Mouse (Mus musculus): Measurements from ENCODE around the gene Clstn3. TPM values are rescaled to one million over a fixed set of nuclear protein-coding genes. Genes with fewer than 3 reads are reported as not detected.
A peak's percentile ranks its signal among the peaks of the same experiment; 100 is the strongest.
"Not testable (repeated sequence)": the region's sequence is repeated elsewhere in the genome, so short reads cannot be mapped to it uniquely, and the experiment has no call there.

Clstn3 gene
- polyA plus RNA-seq, 1 experiment from 2014 or later: 0.87 TPM

- peak overlapping the region; percentile 95 for H3K27ac ChIP-seq (ENCODE audit: low read length)
- H3K27me3 ChIP-seq (ENCODE audit: control insufficient read depth, insufficient read depth, low read length): no peaks in the 10 kb centered on the region
- WGBS: 68% methylated on average over 3 of the region's 3 CpGs
- peak overlapping the region; percentile 94 for H3K4me3 ChIP-seq (ENCODE audit: low read length)
- H3K36me3 ChIP-seq (ENCODE audit: control insufficient read depth, insufficient read depth): peaks cover 6% of the 10 kb centered on the region; the same call in 1 of the 2 replicates
- H3K9me3 ChIP-seq (replicated peaks; ENCODE audit: control insufficient read depth, low read length): no peaks in the 10 kb centered on the region
- peak overlapping the region; percentile 96 for H3K9ac ChIP-seq (ENCODE audit: low read length)
- H3K4me1 ChIP-seq (ENCODE audit: control insufficient read depth, insufficient read depth, low read length): peaks cover 16% of the 10 kb centered on the region
- ATAC-seq (replicated peaks; ENCODE audit: extremely low read depth, insufficient read depth, low FRiP score): no peak
- H3K4me2 ChIP-seq (ENCODE audit: low read depth, low read length): peak overlapping the region; percentile 88
Measured at GRCm38 (mm10) chr6:124413770-124414149, 50.8 kb downstream of the Clstn3 start.

DNA sequence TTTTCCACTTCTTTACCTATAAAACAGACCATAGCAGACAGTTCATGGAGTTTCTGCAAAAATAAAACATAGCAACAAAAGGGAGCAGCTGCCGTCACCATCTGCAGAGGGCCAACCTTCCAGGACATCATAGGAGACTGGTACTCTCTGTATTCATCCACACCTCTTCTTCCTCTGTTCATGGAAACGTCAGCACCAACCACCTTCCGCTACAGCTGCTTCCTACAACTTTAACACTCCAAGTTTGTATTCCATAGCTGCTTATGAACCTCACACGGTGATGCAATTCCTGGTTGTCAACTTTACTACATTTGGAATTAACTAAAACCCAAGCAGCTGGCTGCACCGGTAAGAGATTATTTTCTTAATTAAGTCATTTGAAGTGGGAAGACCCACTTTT lies 56.2 kb downstream of the Clstn3 start:
- Histone ChIP-seq H3K9me3 (replicated peaks; ENCODE audit: control insufficient read depth, low read length) (no peaks in the 10 kb centered on the region), H3K4me1 (ENCODE audit: control insufficient read depth, insufficient read depth, low read length) (peaks cover 4% of the 10 kb centered on the region), H3K27ac (ENCODE audit: low read length) (no peak overlapping the region), H3K27me3 (ENCODE audit: control insufficient read depth, insufficient read depth, low read length) (no peaks in the 10 kb centered on the region), H3K4me2 (ENCODE audit: low read depth, low read length) (no peak overlapping the region), H3K36me3 (ENCODE audit: control insufficient read depth, insufficient read depth) (peaks cover 35% of the 10 kb centered on the region), H3K9ac (ENCODE audit: low read length) (no peak overlapping the region), H3K4me3 (ENCODE audit: low read length) (no peak overlapping the region)
- ATAC-seq (replicated peaks; ENCODE audit: extremely low read depth, insufficient read depth, low FRiP score): no peak
- WGBS: 89% methylated on average over 5 of the region's 5 CpGs

GRCm38 (mm10) chr6:124407180-124407579 lies 57.4 kb downstream of the Clstn3 start:
- 0 out of 2 replicates have a peak, but pooled peaks cover 2% of the 10 kb centered on the region for H3K4me1 ChIP-seq (ENCODE audit: control insufficient read depth, insufficient read depth, low read length)
- no peaks in the 10 kb centered on the region for H3K9me3 ChIP-seq (replicated peaks; ENCODE audit: control insufficient read depth, low read length)
- H3K4me2 ChIP-seq (ENCODE audit: low read depth, low read length): no peak overlapping the region
- no peak overlapping the region for H3K4me3 ChIP-seq (ENCODE audit: low read length)
- no peak overlapping the region for H3K27ac ChIP-seq (ENCODE audit: low read length)
- H3K9ac ChIP-seq (ENCODE audit: low read length): no peak overlapping the region
- no peak for ATAC-seq (replicated peaks; ENCODE audit: extremely low read depth, insufficient read depth, low FRiP score)
- H3K36me3 ChIP-seq (ENCODE audit: control insufficient read depth, insufficient read depth): peaks cover 46% of the 10 kb centered on the region
- H3K27me3 ChIP-seq (ENCODE audit: control insufficient read depth, insufficient read depth, low read length): no peaks in the 10 kb centered on the region

DNA sequence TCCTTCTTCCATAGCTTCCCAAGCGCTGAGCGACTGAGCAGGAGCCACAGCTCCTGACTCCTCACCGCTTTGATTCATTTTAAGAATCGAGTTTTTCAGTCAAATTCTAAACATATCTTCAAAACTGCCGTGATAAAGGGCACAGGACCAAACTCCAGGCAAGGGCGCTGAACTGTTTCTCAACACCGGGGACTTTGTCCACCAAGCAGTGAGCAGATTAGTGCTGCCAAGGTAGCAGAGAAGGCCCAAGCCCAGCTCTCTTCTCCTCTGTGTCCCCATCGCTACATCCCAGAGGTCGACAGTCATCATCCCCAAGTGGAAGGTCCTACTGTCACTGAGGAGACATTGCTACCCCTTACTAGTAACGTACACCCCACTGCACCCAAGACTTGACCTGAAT lies 58.3 kb downstream of the Clstn3 start:
- 0 out of 2 replicates have a peak, but pooled peaks cover 2% of the 10 kb centered on the region for H3K4me1 ChIP-seq (ENCODE audit: control insufficient read depth, insufficient read depth, low read length)
- no peak overlapping the region for H3K27ac ChIP-seq (ENCODE audit: low read length)
- no peak overlapping the region for H3K4me3 ChIP-seq (ENCODE audit: low read length)
- no peaks in the 10 kb centered on the region for H3K9me3 ChIP-seq (replicated peaks; ENCODE audit: control insufficient read depth, low read length)
- WGBS: 93% methylated on average over 10 of the region's 10 CpGs
- H3K4me2 ChIP-seq (ENCODE audit: low read depth, low read length): no peak overlapping the region
- no peak for ATAC-seq (replicated peaks; ENCODE audit: extremely low read depth, insufficient read depth, low FRiP score)
- H3K27me3 ChIP-seq (ENCODE audit: control insufficient read depth, insufficient read depth, low read length): no peaks in the 10 kb centered on the region
- peaks cover 50% of the 10 kb centered on the region for H3K36me3 ChIP-seq (ENCODE audit: control insufficient read depth, insufficient read depth)
- H3K9ac ChIP-seq (ENCODE audit: low read length): no peak overlapping the region

GRCm38 (mm10) chr6:124399738-124400137 lies 64.9 kb downstream of the Clstn3 start:
- H3K27ac ChIP-seq (ENCODE audit: low read length): no peak overlapping the region
- no peak for ATAC-seq (replicated peaks; ENCODE audit: extremely low read depth, insufficient read depth, low FRiP score)
- no peak overlapping the region for H3K4me2 ChIP-seq (ENCODE audit: low read depth, low read length)
- H3K4me1 ChIP-seq (ENCODE audit: control insufficient read depth, insufficient read depth, low read length): no peaks in the 10 kb centered on the region
- WGBS: 85% methylated on average over 6 of the region's 6 CpGs
- H3K36me3 ChIP-seq (ENCODE audit: control insufficient read depth, insufficient read depth): peaks cover 68% of the 10 kb centered on the region
- no peak overlapping the region for H3K9ac ChIP-seq (ENCODE audit: low read length)
- H3K9me3 ChIP-seq (replicated peaks; ENCODE audit: control insufficient read depth, low read length): no peaks in the 10 kb centered on the region
- H3K4me3 ChIP-seq (ENCODE audit: low read length): no peak overlapping the region
- H3K27me3 ChIP-seq (ENCODE audit: control insufficient read depth, insufficient read depth, low read length): no peaks in the 10 kb centered on the region

DNA sequence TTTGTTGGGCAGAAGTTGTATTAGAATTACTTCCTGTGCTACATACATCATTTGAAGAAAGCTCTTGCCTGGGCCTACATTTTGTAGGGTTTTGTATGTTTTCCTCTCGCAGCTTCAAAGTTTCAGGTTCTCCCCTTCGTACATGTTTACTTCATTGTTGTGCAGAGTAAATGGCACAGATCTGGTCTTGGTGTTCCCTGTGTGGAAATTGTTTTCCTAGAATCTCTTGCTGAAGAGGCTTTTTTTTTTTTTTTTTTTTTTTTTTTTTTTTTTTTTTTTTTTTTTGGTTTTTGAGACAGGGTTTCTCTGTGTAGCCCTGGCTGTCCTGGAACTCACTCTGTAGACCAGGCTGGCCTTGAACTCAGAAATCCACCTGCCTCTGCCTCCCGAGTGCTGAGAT lies 69.6 kb downstream of the Clstn3 start:
- not testable (repeated sequence) for H3K27me3 ChIP-seq (ENCODE audit: control insufficient read depth, insufficient read depth, low read length); ATAC-seq (replicated peaks; ENCODE audit: extremely low read depth, insufficient read depth, low FRiP score); H3K4me2 ChIP-seq (ENCODE audit: low read depth, low read length); H3K4me1 ChIP-seq (ENCODE audit: control insufficient read depth, insufficient read depth, low read length); H3K4me3 ChIP-seq (ENCODE audit: low read length); H3K27ac ChIP-seq (ENCODE audit: low read length); H3K9ac ChIP-seq (ENCODE audit: low read length); H3K9me3 ChIP-seq (replicated peaks; ENCODE audit: control insufficient read depth, low read length)
- peaks cover 37% of the 10 kb centered on the region for H3K36me3 ChIP-seq (ENCODE audit: control insufficient read depth, insufficient read depth)
- WGBS: 91% methylated on average over 3 of the region's 3 CpGs

Other genes with a start within 250 kb of the Clstn3 start
- not detected in 2 replicates for gene Vmn2r27, start 232.9 kb downstream of the Clstn3 start, polyA plus RNA-seq (2015; fragmentation: Nextera tagmentation; extraction: Ambion mirVana)
- 0.30 and 0.50 TPM in 2 replicates for gene Cd163, start 160.1 kb downstream of the Clstn3 start, polyA plus RNA-seq (2015; fragmentation: Nextera tagmentation; extraction: Ambion mirVana)
- gene Pex5, start 49.7 kb downstream of the Clstn3 start, polyA plus RNA-seq (2015; fragmentation: Nextera tagmentation; extraction: Ambion mirVana): 28.8 and 31.6 TPM in 2 replicates
- 0.34 and 0.42 TPM in 2 replicates for gene C1rl, start 28.3 kb upstream of the Clstn3 start, polyA plus RNA-seq (2015; fragmentation: Nextera tagmentation; extraction: Ambion mirVana)
- 2.1 and 2.4 TPM in 2 replicates for gene C1ra, start 47.6 kb upstream of the Clstn3 start, polyA plus RNA-seq (2015; fragmentation: Nextera tagmentation; extraction: Ambion mirVana)
- 2.2 and 3.7 TPM in 2 replicates for gene C1s1, start 77.6 kb upstream of the Clstn3 start, polyA plus RNA-seq (2015; fragmentation: Nextera tagmentation; extraction: Ambion mirVana)
- not detected in 2 replicates for gene C1rb, start 105.5 kb upstream of the Clstn3 start, polyA plus RNA-seq (2015; fragmentation: Nextera tagmentation; extraction: Ambion mirVana)
- 0.05 and 0.06 TPM in 2 replicates for gene C1s2, start 171.3 kb upstream of the Clstn3 start, polyA plus RNA-seq (2015; fragmentation: Nextera tagmentation; extraction: Ambion mirVana)
- gene Lpcat3, start 198.2 kb upstream of the Clstn3 start, polyA plus RNA-seq (2015; fragmentation: Nextera tagmentation; extraction: Ambion mirVana): 50.1 and 54.2 TPM in 2 replicates
- 125 and 133 TPM in 2 replicates for gene Emg1, start 247.4 kb upstream of the Clstn3 start, polyA plus RNA-seq (2015; fragmentation: Nextera tagmentation; extraction: Ambion mirVana)
- gene Phb2, start 247.5 kb upstream of the Clstn3 start, polyA plus RNA-seq (2015; fragmentation: Nextera tagmentation; extraction: Ambion mirVana): 347 and 355 TPM in 2 replicates